Mouse (Mus musculus) liver, adult (tissue): ENCODE data around the gene Mapk8ip1.

Experiments
- GATA4 ChIP-seq: IDR thresholded peaks from 2 replicates; pipeline ENCODE4 v1.6.1; 2014; ENCODE audit warnings: mild to moderate bottlenecking, low read length; ENCODE audit not compliant: insufficient replicate concordance

Mapk8ip1 gene

GRCm38 (mm10) chr2:92372767-92373436 lies 28.2 kb downstream of the Mapk8ip1 start:
- TF ChIP-seq GATA4: peak; percentile 47; the same call in 1 of the 2 replicates

- TF ChIP-seq GATA4: no peak
Measured at GRCm38 (mm10) chr2:92371971-92372690, 28.9 kb downstream of the Mapk8ip1 start.

- TF ChIP-seq GATA4: no peak
Measured at GRCm38 (mm10) chr2:92370821-92371805, 29.9 kb downstream of the Mapk8ip1 start.

GRCm38 (mm10) chr2:92370375-92370774 lies 30.7 kb downstream of the Mapk8ip1 start:
- no peak for TF ChIP-seq GATA4

- no peak for TF ChIP-seq GATA4
Measured at GRCm38 (mm10) chr2:92367383-92368029, 33.6 kb downstream of the Mapk8ip1 start.

GRCm38 (mm10) chr2:92365568-92365967 lies 35.5 kb downstream of the Mapk8ip1 start:
- TF ChIP-seq GATA4: no peak

GRCm38 (mm10) chr2:92364086-92364485 lies 37.0 kb downstream of the Mapk8ip1 start:
- TF ChIP-seq GATA4: no peak

GRCm38 (mm10) chr2:92362571-92363228 lies 38.4 kb downstream of the Mapk8ip1 start:
- no peak for TF ChIP-seq GATA4

- no peak for TF ChIP-seq GATA4
Measured at GRCm38 (mm10) chr2:92361795-92362194, 39.3 kb downstream of the Mapk8ip1 start.

GRCm38 (mm10) chr2:92360893-92361292 lies 40.2 kb downstream of the Mapk8ip1 start:
- no peak for TF ChIP-seq GATA4

- no peak for TF ChIP-seq GATA4
Measured at GRCm38 (mm10) chr2:92360186-92360823, 40.8 kb downstream of the Mapk8ip1 start.

- no peak for TF ChIP-seq GATA4
Measured at GRCm38 (mm10) chr2:92359301-92359700, 41.8 kb downstream of the Mapk8ip1 start.

- peak; percentile 74; the same call in 1 of the 2 replicates for TF ChIP-seq GATA4
Measured at GRCm38 (mm10) chr2:92354224-92354623, 46.8 kb downstream of the Mapk8ip1 start.

- no peak for TF ChIP-seq GATA4
Measured at GRCm38 (mm10) chr2:92353402-92353801, 47.7 kb downstream of the Mapk8ip1 start.
